Mouse (Mus musculus) frontal cortex, postnatal 14 days (tissue): Measurements from ENCODE around the gene Otx2.

Source experiments
- DNase-seq, 2 experiments: peaks; one replicate each; pipeline ENCODE4 v3.0.0; 2022; ENCODE audit warnings: low spot score in 2 of 2

Otx2 gene

GRCm38 (mm10) chr14:48673541-48673940, at the start of gene Otx2:
Gene Otx2, minus strand, starts transcription at chr14:48673819.
- DNase-seq, result no peak

GRCm38 (mm10) chr14:48722763-48723162, 49.1 kb upstream of the Otx2 start:
- DNase-seq, result no peak

- no peak for DNase-seq
Observed at GRCm38 (mm10) chr14:48719296-48719695, 45.7 kb upstream of the Otx2 start.

- no peak for DNase-seq
Observed at GRCm38 (mm10) chr14:48717632-48718279, 44.1 kb upstream of the Otx2 start.

- DNase-seq, result no peak
Observed at GRCm38 (mm10) chr14:48716456-48716855, 42.8 kb upstream of the Otx2 start.

- no peak for DNase-seq
Observed at GRCm38 (mm10) chr14:48710871-48711370, 37.3 kb upstream of the Otx2 start.

GRCm38 (mm10) chr14:48710062-48710870, 36.6 kb upstream of the Otx2 start:
- peak in 1 of 2 experiments; percentile 19 for DNase-seq

GRCm38 (mm10) chr14:48709371-48710061, 35.9 kb upstream of the Otx2 start:
- peak in 1 of 2 experiments; percentile 28 for DNase-seq

GRCm38 (mm10) chr14:48707844-48708383, 34.3 kb upstream of the Otx2 start:
- DNase-seq, result no peak

GRCm38 (mm10) chr14:48707391-48707790, 33.8 kb upstream of the Otx2 start:
- DNase-seq, result no peak

- DNase-seq, result no peak
Observed at GRCm38 (mm10) chr14:48700790-48701370, 27.3 kb upstream of the Otx2 start.

GRCm38 (mm10) chr14:48679590-48679989, 6.0 kb upstream of the Otx2 start:
- no peak for DNase-seq

- no peak for DNase-seq
Observed at GRCm38 (mm10) chr14:48678674-48679073, 5.1 kb upstream of the Otx2 start.

GRCm38 (mm10) chr14:48674036-48674831, 615 bp upstream of the Otx2 start:
- no peak for DNase-seq

- DNase-seq, result no peak
Observed at GRCm38 (mm10) chr14:48672611-48673176, 925 bp downstream of the Otx2 start.

- DNase-seq, result no peak
Observed at GRCm38 (mm10) chr14:48671480-48672240, 2.0 kb downstream of the Otx2 start.

- no peak for DNase-seq
Observed at GRCm38 (mm10) chr14:48670761-48671479, 2.7 kb downstream of the Otx2 start.

- DNase-seq, result no peak
Observed at GRCm38 (mm10) chr14:48670258-48670630, 3.4 kb downstream of the Otx2 start.
